Mouse (Mus musculus) heart, postnatal 0 days (tissue): ENCODE data around the gene Ehmt1.

Experiments used
- CTCF ChIP-seq: IDR thresholded peaks from 2 replicates; pipeline ENCODE4 v1.5.1; 2016; ENCODE audit warnings: antibody characterized with exemption, control low read depth, low read depth
- EP300 ChIP-seq: IDR thresholded peaks from 2 replicates; pipeline ENCODE4 v1.6.1; 2016; ENCODE audit warnings: antibody characterized with exemption, low read depth

DNA sequence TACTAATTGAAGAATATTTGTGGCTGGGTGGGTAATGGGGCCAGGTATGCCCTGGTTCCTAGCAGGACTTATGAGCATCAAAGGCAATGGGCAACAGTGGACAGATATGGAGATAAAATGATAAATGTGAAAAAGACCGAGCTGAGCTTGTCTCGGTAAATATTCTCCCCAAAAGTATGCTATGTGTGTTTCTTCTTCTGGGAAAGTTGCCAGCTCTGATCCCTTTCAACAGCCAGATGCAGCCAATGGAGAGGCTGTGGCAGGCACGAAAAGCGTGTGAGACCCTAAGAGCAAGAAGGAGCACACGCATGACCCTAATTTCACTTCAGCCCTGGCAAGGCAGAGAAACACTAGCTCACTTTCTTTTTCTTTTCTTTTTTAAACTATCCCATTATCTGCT is 18.4 kb downstream of the Ehmt1 start:
- TF ChIP-seq CTCF (no peak), EP300 (no peak)
